1 mouse cellular context compared by ENCODE assay signal in the genomic region with DNA sequence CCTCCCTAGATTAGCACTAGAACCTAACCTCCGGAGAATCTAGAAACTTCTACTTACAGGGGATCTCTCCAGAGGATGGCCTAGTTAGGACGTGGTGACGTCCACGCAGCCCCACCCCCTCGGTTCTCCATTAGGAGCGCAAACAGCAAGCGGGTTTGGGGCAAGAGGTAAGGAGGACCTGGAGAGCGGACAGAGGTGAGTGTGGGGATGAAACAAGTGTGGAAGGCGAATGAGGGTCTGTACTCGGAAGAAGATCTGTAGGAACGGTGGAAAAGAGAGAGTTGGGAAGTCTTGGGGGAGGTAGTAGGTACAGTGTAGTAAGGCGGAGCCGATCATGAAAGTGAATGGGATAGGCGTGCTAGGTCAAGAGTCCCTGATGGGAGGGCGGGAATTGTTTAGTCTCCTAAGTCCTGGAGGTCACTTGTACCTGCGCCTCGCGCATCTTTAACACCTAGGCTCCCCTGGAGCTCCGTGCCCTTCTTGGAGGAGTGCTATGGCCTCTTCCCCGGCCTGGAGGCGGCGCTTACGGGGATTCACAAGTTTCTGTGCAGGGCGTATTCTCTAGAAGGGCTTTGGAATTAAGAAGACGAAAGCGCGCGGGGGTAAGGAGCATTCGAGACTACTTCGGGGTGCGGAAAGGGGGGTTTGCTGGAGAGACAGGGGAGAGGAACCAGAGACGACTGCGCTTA.
TF ChIP-seq lines count a peak whose summit lies in the region.

No protein-coding gene starts in this region.

TF ChIP-seq in MEL, 35 proteins besides CTCF, POLR2A, EP300 and RAD21 (continued from another document):
- TF ChIP-seq MEF2A (IDR thresholded peaks at IDR 0.05; ENCODE audit: extremely low read depth, insufficient replicate concordance, low read depth, low read length, poor library complexity, severe bottlenecking): no peak
- TF ChIP-seq MXI1 (IDR thresholded peaks at IDR 0.05; ENCODE audit: low read depth, low read length): peak; percentile 26; the same call in 1 of the 2 replicates
- TF ChIP-seq ZC3H11A (IDR thresholded peaks at IDR 0.05; ENCODE audit: low read depth, low read length): no peak
- no peak for TF ChIP-seq SMC3 (IDR thresholded peaks at IDR 0.05; ENCODE audit: low read depth, low read length)
- 0 out of 2 replicates have a peak, but pooled peaks have one; percentile 30 for TF ChIP-seq POLR2AphosphoS2 (IDR thresholded peaks at IDR 0.05; ENCODE audit: low read length)
- TF ChIP-seq JUND (IDR thresholded peaks at IDR 0.05; ENCODE audit: low read depth, low read length): no peak
- no peak for TF ChIP-seq USF1 (IDR thresholded peaks at IDR 0.05; ENCODE audit: low read depth, low read length)
- TF ChIP-seq HCFC1 (IDR thresholded peaks at IDR 0.05; ENCODE audit: low read depth, low read length): peak; percentile 51; the same call in 1 of the 2 replicates
- no peak for TF ChIP-seq NRF1 (IDR thresholded peaks at IDR 0.05; ENCODE audit: insufficient read depth, low read depth, low read length, poor library complexity, severe bottlenecking)
- no peak for TF ChIP-seq USF2 (IDR thresholded peaks at IDR 0.05; ENCODE audit: borderline replicate concordance in 1 of 2, insufficient read depth in 1 of 2, low read depth in 1 of 2, low read length in 2 of 2)
- TF ChIP-seq ZMIZ1 (IDR thresholded peaks at IDR 0.05; ENCODE audit: low read depth, low read length): peak; percentile 27; the same call in 1 of the 2 replicates
- no peak for TF ChIP-seq MAFK (IDR thresholded peaks at IDR 0.05; ENCODE audit: borderline replicate concordance, low read depth, low read length)
- TF ChIP-seq MAZ (IDR thresholded peaks at IDR 0.05; ENCODE audit: low read depth, low read length): peak; percentile 39; the same call in 1 of the 2 replicates
- TF ChIP-seq GABPA (IDR thresholded peaks at IDR 0.05; ENCODE audit: low read depth, low read length): no peak
- TF ChIP-seq MAX (IDR thresholded peaks at IDR 0.05; ENCODE audit: low read length): no peak
- no peak for TF ChIP-seq TCF12 (IDR thresholded peaks at IDR 0.05; ENCODE audit: low read depth, low read length)
- no peak for TF ChIP-seq MYC (IDR thresholded peaks at IDR 0.05; ENCODE audit: low read depth, low read length)
- TF ChIP-seq POLR2AphosphoS5 (IDR thresholded peaks at IDR 0.05; ENCODE audit: borderline replicate concordance, low read depth, low read length): no peak
- TF ChIP-seq TBP (IDR thresholded peaks at IDR 0.05; ENCODE audit: low read depth, low read length): peak; percentile 39; the same call in 1 of the 2 replicates
- TF ChIP-seq GATA1 (IDR thresholded peaks at IDR 0.05; ENCODE audit: low read depth, low read length): no peak
- TF ChIP-seq NELFE (IDR thresholded peaks at IDR 0.05; ENCODE audit: low read depth, low read length): peak; percentile 58; the same call in 1 of the 2 replicates
- no peak for TF ChIP-seq ZKSCAN1 (IDR thresholded peaks at IDR 0.05; ENCODE audit: low read depth, low read length)
- no peak for TF ChIP-seq ZNF384 (IDR thresholded peaks at IDR 0.05; ENCODE audit: low read depth, low read length)
- peak; percentile 64 for TF ChIP-seq SIN3A (IDR thresholded peaks at IDR 0.05; ENCODE audit: low read length)
- TF ChIP-seq ETS1 (IDR thresholded peaks at IDR 0.05; ENCODE audit: low read depth, low read length): no peak
- no peak for TF ChIP-seq KAT2A (conservative IDR thresholded peaks at IDR 0.05; ENCODE audit: low read depth, low read length)
- no peak for TF ChIP-seq CHD1 (IDR thresholded peaks at IDR 0.05; ENCODE audit: low read depth, low read length)
- no peak for TF ChIP-seq TAL1 (IDR thresholded peaks at IDR 0.05; ENCODE audit: low read length)
- 0 out of 2 replicates have a peak, but pooled peaks have one; percentile 35 for TF ChIP-seq UBTF (IDR thresholded peaks at IDR 0.05; ENCODE audit: borderline replicate concordance, insufficient read depth, low read depth, low read length)
- TF ChIP-seq MYB (IDR thresholded peaks at IDR 0.05; ENCODE audit: low read depth, low read length): no peak
- no peak for TF ChIP-seq ELF1 (IDR thresholded peaks at IDR 0.05; ENCODE audit: low read depth, low read length)
TF ChIP-seq in MEL: peak in this region for 9.
